Mouse (Mus musculus) MEL (cell line): ENCODE measurements around the gene Rpl37. TPM values are rescaled to one million over a fixed set of nuclear protein-coding genes. Genes with fewer than 3 reads are reported as not detected.
A peak's percentile ranks its signal among the peaks of the same experiment; 100 is the strongest.

Experiments
- DNase-seq: peaks from one replicate; pipeline ENCODE4 v3.0.0; 2011; ENCODE audit warnings: low read depth, low spot score
- H3K27ac ChIP-seq: 2 replicates; pipeline ENCODE4 v1.5.1; 2012; ENCODE audit warnings: low read depth, mild to moderate bottlenecking, control low read depth, low read length, moderate library complexity; ENCODE audit not compliant: control insufficient read depth
- H3K27me3 ChIP-seq, 2 experiments: fragments of 150-350 bp in 1 of 2; sonication (generic) in 1 of 2; 2 replicates each; pipeline ENCODE4 v1.6.1; 2012; ENCODE audit warnings: low read length in 2 of 2, mild to moderate bottlenecking in 2 of 2, improper control_type of control experiment in 1 of 2, moderate library complexity in 1 of 2; ENCODE audit not compliant: insufficient read depth in 2 of 2, control insufficient read depth in 1 of 2
- H3K36me3 ChIP-seq, 2 experiments: 2 replicates each; pipeline ENCODE4 v1.6.1; 2012 to 2014; ENCODE audit warnings: low read length in 2 of 2, improper control_type of control experiment in 1 of 2, inconsistent platforms in 1 of 2, mild to moderate bottlenecking in 1 of 2; ENCODE audit not compliant: insufficient read depth in 2 of 2, control insufficient read depth in 1 of 2
- H3K4me1 ChIP-seq, 2 experiments: fragments of 150-350 bp in 1 of 2; sonication (generic) in 1 of 2; 2 replicates each; pipeline ENCODE4 v1.6.1; 2012; ENCODE audit warnings: low read length in 2 of 2, improper control_type of control experiment in 1 of 2, mild to moderate bottlenecking in 1 of 2; ENCODE audit not compliant: insufficient read depth in 2 of 2, control insufficient read depth in 1 of 2
- H3K4me3 ChIP-seq, 2 experiments: fragments of 150-350 bp in 1 of 2; sonication (generic) in 1 of 2; 2 replicates each; pipeline ENCODE4 v1.5.1; 2012; ENCODE audit warnings: low read depth in 2 of 2, low read length in 2 of 2, mild to moderate bottlenecking in 2 of 2, moderate library complexity in 2 of 2, control low read depth in 1 of 2, improper control_type of control experiment in 1 of 2; ENCODE audit not compliant: control insufficient read depth in 1 of 2, insufficient read depth in 1 of 2
- H3K79me2 ChIP-seq: 2 replicates; pipeline ENCODE4 v1.6.1; 2012; ENCODE audit warnings: mild to moderate bottlenecking, low read length, moderate library complexity; ENCODE audit not compliant: control insufficient read depth, poor library complexity, insufficient read depth
- H3K9ac ChIP-seq: 2 replicates; pipeline ENCODE4 v1.6.1; 2012; ENCODE audit warnings: low read depth, mild to moderate bottlenecking, control low read depth, low read length, moderate library complexity; ENCODE audit not compliant: control insufficient read depth, poor library complexity, severe bottlenecking
- H3K9me3 ChIP-seq: fragments of 150-350 bp; sonication (generic); replicated peaks from 2 replicates; pipeline ENCODE4 v1.6.1; 2012; ENCODE audit warnings: mild to moderate bottlenecking, low read length, improper control_type of control experiment, moderate library complexity; ENCODE audit not compliant: insufficient read depth
- BHLHE40 ChIP-seq: IDR thresholded peaks from 2 replicates; pipeline ENCODE4 v1.6.1; 2012; ENCODE audit warnings: low read depth, mild to moderate bottlenecking, inconsistent platforms, low read length, improper control_type of control experiment, borderline replicate concordance
- CHD1 ChIP-seq: IDR thresholded peaks from 2 replicates; pipeline ENCODE4 v1.6.1; 2012; ENCODE audit warnings: low read depth, mild to moderate bottlenecking, inconsistent platforms, low read length, improper control_type of control experiment
- CHD2 ChIP-seq: IDR thresholded peaks from 2 replicates; pipeline ENCODE4 v1.6.1; 2011; ENCODE audit warnings: low read length, improper control_type of control experiment
- CTCF ChIP-seq, 3 experiments: IDR thresholded peaks in 2 of 3; conservative IDR thresholded peaks in 1 of 3; 2 replicates each; pipeline ENCODE4 v1.5.1; 2011 to 2012; ENCODE audit warnings: low read length in 3 of 3, low read depth in 2 of 3, mild to moderate bottlenecking in 2 of 3, improper control_type of control experiment in 1 of 3, inconsistent platforms in 1 of 3, mixed read lengths in 1 of 3, moderate library complexity in 1 of 3; ENCODE audit not compliant: control insufficient read depth in 1 of 3, insufficient read depth in 1 of 3, poor library complexity in 1 of 3, severe bottlenecking in 1 of 3
- E2F4 ChIP-seq: IDR thresholded peaks from 2 replicates; pipeline ENCODE4 v1.6.1; 2011; ENCODE audit warnings: low read depth, low read length, improper control_type of control experiment, borderline replicate concordance
- ELF1 ChIP-seq: IDR thresholded peaks from 2 replicates; pipeline ENCODE4 v1.6.1; 2014; ENCODE audit warnings: low read depth, mild to moderate bottlenecking, inconsistent platforms, low read length, improper control_type of control experiment, moderate library complexity
- EP300 ChIP-seq, 2 experiments: IDR thresholded peaks; 2 replicates each; pipeline ENCODE4 v1.6.1; 2011; ENCODE audit warnings: improper control_type of control experiment in 2 of 2, low read length in 2 of 2, low read depth in 1 of 2, mild to moderate bottlenecking in 1 of 2
- ETS1 ChIP-seq: IDR thresholded peaks from 2 replicates; pipeline ENCODE4 v1.6.1; 2012; ENCODE audit warnings: low read depth, mild to moderate bottlenecking, inconsistent platforms, low read length, improper control_type of control experiment, moderate library complexity
- GABPA ChIP-seq: IDR thresholded peaks from 2 replicates; pipeline ENCODE4 v1.6.1; 2012; ENCODE audit warnings: low read depth, mild to moderate bottlenecking, inconsistent platforms, low read length, improper control_type of control experiment, moderate library complexity
- GATA1 ChIP-seq: IDR thresholded peaks from 2 replicates; pipeline ENCODE4 v1.6.1; 2011; ENCODE audit warnings: low read depth, low read length, improper control_type of control experiment
- HCFC1 ChIP-seq: IDR thresholded peaks from 2 replicates; pipeline ENCODE4 v1.6.1; 2012; ENCODE audit warnings: low read depth, mild to moderate bottlenecking, inconsistent platforms, low read length, improper control_type of control experiment, moderate library complexity
- JUND ChIP-seq: IDR thresholded peaks from 2 replicates; pipeline ENCODE4 v1.6.1; 2011; ENCODE audit warnings: low read depth, mild to moderate bottlenecking, improper control_type of control experiment, low read length
- KAT2A ChIP-seq: conservative IDR thresholded peaks from 2 replicates; pipeline ENCODE4 v1.6.1; 2012; ENCODE audit warnings: low read depth, low read length, improper control_type of control experiment, inconsistent platforms
- MAFK ChIP-seq: IDR thresholded peaks from 2 replicates; pipeline ENCODE4 v1.6.1; 2011; ENCODE audit warnings: low read depth, mild to moderate bottlenecking, low read length, improper control_type of control experiment, borderline replicate concordance
- MAX ChIP-seq: IDR thresholded peaks from 2 replicates; pipeline ENCODE4 v1.6.1; 2011; ENCODE audit warnings: low read length, improper control_type of control experiment
- MAZ ChIP-seq: IDR thresholded peaks from 2 replicates; pipeline ENCODE4 v1.6.1; 2012; ENCODE audit warnings: low read depth, mild to moderate bottlenecking, inconsistent platforms, low read length, improper control_type of control experiment
- MXI1 ChIP-seq: IDR thresholded peaks from 2 replicates; pipeline ENCODE4 v1.6.1; 2011; ENCODE audit warnings: mild to moderate bottlenecking, low read depth, low read length, improper control_type of control experiment
- MYB ChIP-seq: IDR thresholded peaks from 2 replicates; pipeline ENCODE4 v1.6.1; 2011; ENCODE audit warnings: mild to moderate bottlenecking, low read depth, low read length, improper control_type of control experiment
- MYC ChIP-seq: IDR thresholded peaks from 2 replicates; pipeline ENCODE4 v1.6.1; 2011; ENCODE audit warnings: low read depth, mild to moderate bottlenecking, low read length, improper control_type of control experiment, moderate library complexity
- NELFE ChIP-seq: IDR thresholded peaks from 2 replicates; pipeline ENCODE4 v1.6.1; 2011; ENCODE audit warnings: low read depth, low read length, improper control_type of control experiment
- NRF1 ChIP-seq: IDR thresholded peaks from 2 replicates; pipeline ENCODE4 v1.6.1; 2014; ENCODE audit warnings: low read depth, mild to moderate bottlenecking, inconsistent platforms, low read length, improper control_type of control experiment, moderate library complexity; ENCODE audit not compliant: poor library complexity, insufficient read depth, severe bottlenecking
- POLR2A ChIP-seq, 2 experiments: IDR thresholded peaks; 2 replicates each; pipeline ENCODE4 v1.6.1; 2011 to 2012; ENCODE audit warnings: low read length in 2 of 2, mild to moderate bottlenecking in 2 of 2, control low read depth in 1 of 2, improper control_type of control experiment in 1 of 2, low read depth in 1 of 2, moderate library complexity in 1 of 2; ENCODE audit not compliant: control insufficient read depth in 1 of 2, insufficient read depth in 1 of 2, poor library complexity in 1 of 2
- POLR2AphosphoS5 ChIP-seq: IDR thresholded peaks from 2 replicates; pipeline ENCODE4 v1.6.1; 2012; ENCODE audit warnings: low read depth, borderline replicate concordance, mild to moderate bottlenecking, inconsistent platforms, low read length, moderate library complexity, mixed read lengths
- RAD21 ChIP-seq: IDR thresholded peaks from 2 replicates; pipeline ENCODE4 v1.6.1; 2011; ENCODE audit warnings: mild to moderate bottlenecking, low read depth, low read length, improper control_type of control experiment
- RCOR1 ChIP-seq: IDR thresholded peaks from 2 replicates; pipeline ENCODE4 v1.6.1; 2012; ENCODE audit warnings: low read depth, mild to moderate bottlenecking, inconsistent platforms, low read length, improper control_type of control experiment
- SIN3A ChIP-seq: IDR thresholded peaks from 2 replicates; pipeline ENCODE4 v1.6.1; 2012; ENCODE audit warnings: low read length, improper control_type of control experiment, inconsistent platforms
- SMC3 ChIP-seq: IDR thresholded peaks from 2 replicates; pipeline ENCODE4 v1.6.1; 2011; ENCODE audit warnings: low read depth, low read length, improper control_type of control experiment
- TAL1 ChIP-seq: IDR thresholded peaks from 2 replicates; pipeline ENCODE4 v1.6.1; 2012; ENCODE audit warnings: mild to moderate bottlenecking, inconsistent platforms, low read length, moderate library complexity, mixed read lengths
- TBP ChIP-seq: IDR thresholded peaks from 2 replicates; pipeline ENCODE4 v1.8.0; 2011; ENCODE audit warnings: low read depth, low read length, improper control_type of control experiment
- UBTF ChIP-seq: IDR thresholded peaks from 2 replicates; pipeline ENCODE4 v1.6.1; 2012; ENCODE audit warnings: low read depth, mild to moderate bottlenecking, inconsistent platforms, low read length, improper control_type of control experiment, moderate library complexity, borderline replicate concordance; ENCODE audit not compliant: insufficient read depth
- USF1 ChIP-seq: IDR thresholded peaks from 2 replicates; pipeline ENCODE4 v1.6.1; 2014; ENCODE audit warnings: low read depth, mild to moderate bottlenecking, inconsistent platforms, low read length, improper control_type of control experiment, moderate library complexity
- USF2 ChIP-seq, 2 experiments: IDR thresholded peaks; 2 replicates each; pipeline ENCODE4 v1.6.1; 2011 to 2012; ENCODE audit warnings: improper control_type of control experiment in 2 of 2, low read length in 2 of 2, borderline replicate concordance in 1 of 2, inconsistent platforms in 1 of 2, low read depth in 1 of 2, mild to moderate bottlenecking in 1 of 2; ENCODE audit not compliant: insufficient read depth in 1 of 2
- ZKSCAN1 ChIP-seq: IDR thresholded peaks from 2 replicates; pipeline ENCODE4 v1.6.1; 2012; ENCODE audit warnings: low read depth, mild to moderate bottlenecking, inconsistent platforms, low read length, improper control_type of control experiment, moderate library complexity
- ZMIZ1 ChIP-seq: IDR thresholded peaks from 2 replicates; pipeline ENCODE4 v1.6.1; 2012; ENCODE audit warnings: low read depth, mild to moderate bottlenecking, inconsistent platforms, low read length, improper control_type of control experiment, moderate library complexity
- ZNF384 ChIP-seq: IDR thresholded peaks from 2 replicates; pipeline ENCODE4 v1.6.1; 2012; ENCODE audit warnings: low read depth, mild to moderate bottlenecking, inconsistent platforms, low read length, improper control_type of control experiment
- polyA plus RNA-seq, 2 experiments: library from polyadenylated mRNA; stranded (reverse) in 1 of 2; unstranded in 1 of 2; fragments of >175 nt in 1 of 2; fragments of >200 nt in 1 of 2; gene quantifications; 2 replicates each; pipeline versions ENCODE4 v1.2.1 to v1.2.4; 2012; ENCODE audit warnings: low replicate concordance in 2 of 2, low read depth in 1 of 2; ENCODE audit not compliant: insufficient read length in 2 of 2, insufficient read depth in 1 of 2, missing spikeins in 1 of 2
- total RNA-seq: library from RNA; depleted of rRNA; stranded (reverse); fragments of 300-350 nt; gene quantifications from 2 replicates; pipeline ENCODE4 v1.2.3, GENCODE M21; 2012

Gene Rpl37
- total and polyA plus RNA-seq, 3 experiments, result 923 to 1,669 (median 1,012) TPM

DNA sequence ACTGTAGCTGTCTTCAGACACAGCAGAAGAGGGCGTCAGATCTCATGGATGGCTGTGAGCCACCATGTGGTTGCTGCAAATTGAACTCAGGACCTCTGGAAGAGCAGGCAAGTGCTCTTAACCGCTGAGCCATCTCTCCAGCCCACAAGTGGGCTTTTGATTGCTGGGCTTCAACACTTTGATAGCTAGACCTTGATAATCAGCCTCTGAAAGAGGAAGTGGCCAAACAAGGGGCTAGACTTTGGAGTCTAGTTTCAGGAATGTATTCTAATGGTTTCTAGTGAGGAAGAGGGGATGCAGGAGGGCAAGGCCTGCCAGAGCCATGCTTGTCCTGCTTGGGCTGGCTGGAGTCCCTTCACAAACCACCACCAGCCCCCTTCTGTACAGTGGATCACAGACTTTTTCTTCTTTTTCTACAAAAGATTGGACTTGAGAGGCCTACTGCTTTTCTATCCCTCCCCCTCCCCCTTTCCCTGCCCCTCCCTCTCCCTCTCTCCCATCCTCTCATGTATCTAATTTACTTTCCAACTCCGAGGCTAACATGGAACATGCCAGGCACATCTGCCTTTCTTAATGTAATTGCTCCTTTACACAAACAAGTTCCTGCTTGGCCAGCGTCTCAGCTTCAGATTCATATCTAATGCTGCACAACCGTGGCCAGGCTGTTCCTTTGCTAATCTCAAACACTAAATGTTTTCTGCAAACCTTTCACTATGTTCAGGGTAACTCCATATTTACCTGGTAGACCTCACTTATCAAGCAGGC is 11.9 kb downstream of the Rpl37 start:
- Histone ChIP-seq H3K4me1 (peaks cover 16 to 32% of the 10 kb centered on the region in 2 experiments), H3K9ac (peak overlapping the region; percentile 36; the same call in 1 of the 2 replicates)
- TF ChIP-seq ZMIZ1 (no peak), POLR2AphosphoS5 (no peak), TAL1 (no peak), RCOR1 (peak; percentile 76), HCFC1 (0 out of 2 replicates have a peak, but pooled peaks have one; percentile 32), JUND (no peak), GABPA (0 out of 2 replicates have a peak, but pooled peaks have one; percentile 52), MXI1 (no peak), KAT2A (no peak), UBTF (no peak), MYB (0 out of 2 replicates have a peak, but pooled peaks have one; percentile 16), USF1 (0 out of 2 replicates have a peak, but pooled peaks have one; percentile 23), NELFE (no peak), CHD2 (no peak), BHLHE40 (no peak), SIN3A (peak; percentile 39; the same call in 1 of the 2 replicates), MYC (peak; percentile 86; the same call in 1 of the 2 replicates), CHD1 (no peak), POLR2A (IDR thresholded peaks at IDR 0.05; ENCODE audit: control insufficient read depth in 1 of 2, insufficient read depth in 1 of 2, low read depth in 1 of 2, low read length in 2 of 2, poor library complexity in 1 of 2) (no peak), MAFK (0 out of 2 replicates have a peak, but pooled peaks have one; percentile 54), MAZ (no peak), MAX (no peak), E2F4 (no peak), GATA1 (peak; percentile 68), EP300 (IDR thresholded peaks at IDR 0.05; ENCODE audit: low read depth in 1 of 2, low read length in 2 of 2) (peak; percentile 54 to 60; a peak in 2 of 4 replicates), USF2 (IDR thresholded peaks at IDR 0.05; ENCODE audit: borderline replicate concordance in 1 of 2, insufficient read depth in 1 of 2, low read depth in 1 of 2, low read length in 2 of 2) (no peak), ETS1 (peak; percentile 65), CTCF (IDR thresholded peaks at IDR 0.05 in 2 of 3, conservative IDR thresholded peaks at IDR 0.05 in 1 of 3; ENCODE audit: control insufficient read depth in 1 of 3, insufficient read depth in 1 of 3, low read depth in 2 of 3, low read length in 3 of 3, poor library complexity in 1 of 3, severe bottlenecking in 1 of 3) (peak in 1 of 3 experiments; percentile 17; a peak in 1 of 6 replicates), SMC3 (no peak), ZKSCAN1 (no peak), RAD21 (peak; percentile 4; the same call in 1 of the 2 replicates), NRF1 (no peak), ELF1 (0 out of 2 replicates have a peak, but pooled peaks have one; percentile 22), TBP (peak; percentile 97), ZNF384 (no peak)

More for the DNA sequence above, 11.9 kb downstream of the Rpl37 start:
- Histone ChIP-seq H3K27me3 (no peaks in the 10 kb centered on the region), H3K36me3 (peaks cover 0 to 50% of the 10 kb centered on the region in 2 experiments), H3K9me3 (no peaks in the 10 kb centered on the region), H3K4me3 (no peak overlapping the region), H3K27ac (peak overlapping the region; percentile 81), H3K79me2 (no peaks in the 10 kb centered on the region)
- DNase-seq, result peak; percentile 85
